Mouse (Mus musculus) hindbrain, embryonic 16.5 days (tissue): ENCODE results near the gene Pom121l12. TPM values are rescaled to one million over a fixed set of nuclear protein-coding genes. Genes with fewer than 3 reads are reported as not detected.

ENCODE experiments used
- ATAC-seq: fragments of 200-750 bp; cut with Nextera tagmentation; 2 replicates; pipeline ENCODE4 v1.8.0; 2017; ENCODE audit warnings: moderate TSS enrichment, moderate library complexity
- H3K27ac ChIP-seq: fragments of 300-500 bp; sonication (generic); 2 replicates; pipeline ENCODE4 v1.5.1; 2014; ENCODE audit warnings: low read depth, mild to moderate bottlenecking, control low read depth, low read length, moderate library complexity
- H3K27me3 ChIP-seq: fragments of 300-500 bp; sonication (generic); replicated peaks from 2 replicates; pipeline ENCODE4 v1.6.1; 2014; ENCODE audit warnings: low read length; ENCODE audit not compliant: control insufficient read depth, insufficient read depth
- H3K36me3 ChIP-seq: fragments of 300-500 bp; sonication (generic); 2 replicates; pipeline ENCODE4 v1.6.1; 2014; ENCODE audit warnings: mild to moderate bottlenecking, low read length, moderate library complexity, mixed read lengths; ENCODE audit not compliant: control insufficient read depth, insufficient read depth
- H3K4me1 ChIP-seq: fragments of 300-500 bp; sonication (generic); 2 replicates; pipeline ENCODE4 v1.6.1; 2014; ENCODE audit warnings: low read depth, low read length; ENCODE audit not compliant: control insufficient read depth, insufficient read depth
- H3K4me2 ChIP-seq: fragments of 300-500 bp; sonication (generic); 2 replicates; pipeline ENCODE4 v1.6.1; 2014; ENCODE audit warnings: mild to moderate bottlenecking, low read length, control low read depth, moderate library complexity
- H3K4me3 ChIP-seq: fragments of 300-500 bp; sonication (generic); 2 replicates; pipeline ENCODE4 v1.5.1; 2014; ENCODE audit warnings: mild to moderate bottlenecking, low read length, control low read depth, moderate library complexity
- H3K9ac ChIP-seq: fragments of 300-500 bp; sonication (generic); 2 replicates; pipeline ENCODE4 v1.6.1; 2014; ENCODE audit warnings: low read depth, mild to moderate bottlenecking, control low read depth, low read length, moderate library complexity
- H3K9me3 ChIP-seq: fragments of 300-500 bp; sonication (generic); 2 replicates; pipeline ENCODE4 v1.6.1; 2014; ENCODE audit warnings: mild to moderate bottlenecking, low read length, moderate library complexity; ENCODE audit not compliant: control insufficient read depth
- WGBS: fragments of 180-500 bp; shearing (Covaris S2); extraction: QIAGEN DNeasy Blood & Tissue Kit; methylation state at CpG from one replicate; pipeline ENCODE4 v1.1.7; 2014; 5-methylcytosine and 5-hydroxymethylcytosine counted together
- polyA plus RNA-seq: library from polyadenylated mRNA; unstranded; fragments of >200 nt; fragmentation: Nextera tagmentation; extraction: Ambion mirVana; gene quantifications from 2 replicates; pipeline ENCODE4 v1.2.1, GENCODE M21; 2015

The Pom121l12 gene
- not detected in 2 replicates for polyA plus RNA-seq

GRCm38 (mm10) chr11:14598976-14599375 is at the start of gene Pom121l12:
Pom121l12 (plus strand) TSS chr11:14599276.
- Histone ChIP-seq H3K4me2 (no peak within 1 kb of the TSS), H3K9ac (no peak within 1 kb of the TSS), H3K9me3 (no peaks in the 10 kb centered on the region), H3K27me3 (no peaks in the 10 kb centered on the region), H3K4me1 (no peaks in the 10 kb centered on the region), H3K27ac (no peak within 1 kb of the TSS), H3K36me3 (no peaks in the 10 kb centered on the region), H3K4me3 (no peak within 1 kb of the TSS)
- WGBS: 93% methylated on average over 11 of the region's 11 CpGs
- no peak for ATAC-seq

DNA sequence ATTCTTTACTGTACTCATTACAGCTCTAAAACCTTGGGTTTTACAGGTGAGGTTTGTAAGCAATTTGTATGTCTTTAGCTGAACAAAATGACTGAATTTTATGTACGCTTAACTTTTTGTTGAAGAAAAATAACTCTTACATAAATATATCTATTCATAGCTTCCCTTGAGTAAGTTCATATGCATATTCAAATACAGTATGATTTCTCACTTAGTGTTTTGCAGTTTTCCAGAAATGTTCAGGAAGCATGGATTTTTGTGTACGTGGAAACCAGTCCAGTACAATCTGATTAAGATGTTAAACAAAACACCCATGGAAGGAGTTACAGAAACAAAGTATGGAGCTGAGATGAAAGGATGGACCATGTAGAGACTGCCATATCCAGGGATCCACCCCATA is 12.8 kb downstream of the Pom121l12 start:
- Histone ChIP-seq H3K36me3 (no peaks in the 10 kb centered on the region), H3K4me1 (no peaks in the 10 kb centered on the region), H3K9me3 (no peaks in the 10 kb centered on the region), H3K4me3 (no peak overlapping the region), H3K27me3 (no peaks in the 10 kb centered on the region), H3K4me2 (no peak overlapping the region), H3K9ac (no peak overlapping the region), H3K27ac (no peak overlapping the region)
- ATAC-seq: no peak
- 93% methylated on average over 2 of the region's 2 CpGs for WGBS
